In the genomic region with DNA sequence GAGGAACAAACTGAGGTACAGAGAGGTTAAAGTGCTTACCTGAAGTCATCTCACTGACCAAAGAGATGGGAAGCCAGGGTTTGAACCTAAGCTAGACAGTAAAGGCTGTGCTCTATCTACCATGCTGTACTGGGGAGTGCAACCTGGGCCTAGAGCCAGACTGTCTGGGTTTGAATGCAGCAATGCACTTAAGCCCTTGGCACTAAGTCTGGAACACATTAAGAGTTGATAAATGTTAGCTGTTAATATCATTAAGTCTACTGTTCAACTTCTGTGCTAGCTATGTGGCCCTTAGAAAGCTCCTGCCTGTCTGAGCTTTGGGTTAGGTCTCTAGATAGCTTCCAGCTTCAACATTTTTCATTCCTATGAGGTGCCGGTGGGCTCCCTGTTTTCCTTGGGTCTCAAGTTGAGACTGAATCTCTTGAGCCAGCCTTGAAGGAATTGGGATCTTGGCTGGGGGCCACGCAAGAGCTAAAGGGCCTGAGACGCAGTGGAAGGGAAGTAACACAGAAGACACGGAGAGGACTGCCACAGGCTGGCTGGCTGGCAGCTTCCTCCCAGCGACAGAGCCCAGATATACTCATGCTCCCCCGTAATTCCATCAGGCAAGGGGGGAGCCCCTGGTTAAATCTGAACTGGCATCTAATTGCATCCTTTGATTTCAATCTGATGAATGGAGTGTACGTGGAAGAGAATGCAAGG, we compare ENCODE assay signal across 8 mouse cellular contexts. TPM values are rescaled to one million over a fixed set of nuclear protein-coding genes. Genes with fewer than 3 reads are reported as not detected.
A peak's percentile ranks its signal among the peaks of the same experiment; 100 is the strongest.
DNase-seq lines count a peak whose midpoint lies in the region; ATAC-seq lines count a peak whose summit lies in the region.

No protein-coding gene starts in this region.

- H3K27me3 ChIP-seq in embryonic facial prominence, embryonic 13.5 days: no peaks in the 10 kb centered on the region
- H3K27me3 ChIP-seq in hindbrain, embryonic 13.5 days: no peaks in the 10 kb centered on the region
- H3K27me3 ChIP-seq in midbrain, embryonic 14.5 days (ENCODE audit: control insufficient read depth, insufficient read depth, low read length): no peaks in the 10 kb centered on the region

- peak overlapping the region; percentile 9; the same call in 1 of the 2 replicates for H3K4me3 ChIP-seq in embryonic facial prominence, embryonic 13.5 days
- H3K4me3 ChIP-seq in hindbrain, embryonic 13.5 days: no peak overlapping the region
- no peak overlapping the region for H3K4me3 ChIP-seq in midbrain, embryonic 14.5 days (replicated peaks; ENCODE audit: low read depth, low read length)

- peaks cover 10% of the 10 kb centered on the region for H3K36me3 ChIP-seq in embryonic facial prominence, embryonic 13.5 days
- no peaks in the 10 kb centered on the region for H3K36me3 ChIP-seq in hindbrain, embryonic 13.5 days
- H3K36me3 ChIP-seq in midbrain, embryonic 14.5 days (ENCODE audit: control insufficient read depth, insufficient read depth, low read length): no peaks in the 10 kb centered on the region

- no peak for ATAC-seq in embryonic facial prominence, embryonic 13.5 days (ENCODE audit: insufficient number of reproducible peaks, insufficient read depth, low FRiP score, low TSS enrichment, low read depth)
- ATAC-seq in hindbrain, embryonic 13.5 days (ENCODE audit: low FRiP score): no peak
- ATAC-seq in midbrain, embryonic 14.5 days (ENCODE audit: low FRiP score, low TSS enrichment): no peak

- H3K4me2 ChIP-seq in embryonic facial prominence, embryonic 13.5 days: peak overlapping the region; percentile 45
- peak overlapping the region; percentile 25; the same call in 1 of the 2 replicates for H3K4me2 ChIP-seq in hindbrain, embryonic 13.5 days
- peak overlapping the region; percentile 25 for H3K4me2 ChIP-seq in midbrain, embryonic 14.5 days (ENCODE audit: low read length)

- no peaks in the 10 kb centered on the region for H3K9me3 ChIP-seq in embryonic facial prominence, embryonic 13.5 days
- H3K9me3 ChIP-seq in hindbrain, embryonic 13.5 days: no peaks in the 10 kb centered on the region
- H3K9me3 ChIP-seq in midbrain, embryonic 14.5 days (ENCODE audit: control insufficient read depth, low read length): no peaks in the 10 kb centered on the region

- intact Hi-C loops in left cerebral cortex, postnatal 14 days (cut with DNase I): no loop called here

- WGBS in embryonic facial prominence, embryonic 13.5 days: 11% methylated on average over 7 of the region's 7 CpGs
- 44% methylated on average over 7 of the region's 7 CpGs for WGBS in hindbrain, embryonic 13.5 days
- WGBS in midbrain, embryonic 14.5 days: 22% methylated on average over 7 of the region's 7 CpGs

- peak overlapping the region; percentile 32; the same call in 1 of the 2 replicates for H3K9ac ChIP-seq in embryonic facial prominence, embryonic 13.5 days
- peak overlapping the region; percentile 46 for H3K9ac ChIP-seq in hindbrain, embryonic 13.5 days
- peak overlapping the region; percentile 29; the same call in 1 of the 2 replicates for H3K9ac ChIP-seq in midbrain, embryonic 14.5 days (replicated peaks; ENCODE audit: low read length)

- peaks cover 52% of the 10 kb centered on the region for H3K4me1 ChIP-seq in embryonic facial prominence, embryonic 13.5 days
- H3K4me1 ChIP-seq in hindbrain, embryonic 13.5 days (replicated peaks): peaks cover 52% of the 10 kb centered on the region
- H3K4me1 ChIP-seq in midbrain, embryonic 14.5 days (ENCODE audit: control insufficient read depth, insufficient read depth, low read length): peaks cover 34% of the 10 kb centered on the region

- DNase-seq in left cerebral cortex, postnatal 14 days (ENCODE audit: low spot score in 2 of 2): peak; percentile 19 to 37
- no peak for DNase-seq in left cerebral cortex, adult 11 months (ENCODE audit: low spot score)
- DNase-seq in midbrain, embryonic 14.5 days: peak; percentile 25
- no peak for DNase-seq in urinary bladder, postnatal 4 days (ENCODE audit: low spot score in 2 of 2)
- no peak for DNase-seq in thymus, postnatal 25 days
- no peak for DNase-seq in yolk sac, embryonic 10.5 days (ENCODE audit: low spot score)

- H3K27ac ChIP-seq in embryonic facial prominence, embryonic 13.5 days: peak overlapping the region; percentile 82
- peak overlapping the region; percentile 80 for H3K27ac ChIP-seq in hindbrain, embryonic 13.5 days
- H3K27ac ChIP-seq in midbrain, embryonic 14.5 days (replicated peaks; ENCODE audit: low read depth, low read length): peak overlapping the region; percentile 73

RNA-seq across cellular contexts. Expression of gene Limk2, which starts 35.2 kb away (rescaled TPM):
- 100 to 1,000 TPM; 101 to 104 TPM for total RNA-seq in left cerebral cortex, postnatal 14 days (2021)
- polyA plus RNA-seq in embryonic facial prominence, embryonic 13.5 days (2015; fragmentation: Nextera tagmentation; extraction: Ambion mirVana): 80.5 and 84.3 TPM in 2 replicates
- polyA plus RNA-seq in hindbrain, embryonic 13.5 days (2015; fragmentation: Nextera tagmentation; extraction: Ambion mirVana): 138 and 150 TPM in 2 replicates
- 155 and 172 TPM in 2 replicates for polyA plus RNA-seq in midbrain, embryonic 14.5 days (2014; fragmentation: Nextera tagmentation; extraction: Ambion mirVana)

RNA-seq across cellular contexts. Expression of gene Pik3ip1, which starts 43.5 kb away (rescaled TPM):
- 10 to 100 TPM; 25.7 to 26.5 TPM for total RNA-seq in left cerebral cortex, postnatal 14 days (2021)
- polyA plus RNA-seq in embryonic facial prominence, embryonic 13.5 days (2015; fragmentation: Nextera tagmentation; extraction: Ambion mirVana): 12.8 and 14.6 TPM in 2 replicates
- 25.4 and 25.5 TPM in 2 replicates for polyA plus RNA-seq in hindbrain, embryonic 13.5 days (2015; fragmentation: Nextera tagmentation; extraction: Ambion mirVana)
- 20.2 and 21.2 TPM in 2 replicates for polyA plus RNA-seq in midbrain, embryonic 14.5 days (2014; fragmentation: Nextera tagmentation; extraction: Ambion mirVana)

Comparison
In these comparisons a context has a peak if more than half of its experiments do, and no peak if none do; other contexts are left out.
1. DNase-seq: peak in left cerebral cortex, postnatal 14 days (2 of 2) and midbrain, embryonic 14.5 days (single experiment); none in left cerebral cortex, adult 11 months (single experiment), urinary bladder, postnatal 4 days (0 of 2), thymus, postnatal 25 days (single experiment) and yolk sac, embryonic 10.5 days (single experiment).
2. Peak in every context shown above with its lines, with median percentiles within 50 percentile points of each other: H3K27ac ChIP-seq, H3K4me2 ChIP-seq and H3K9ac ChIP-seq.